Mouse (Mus musculus): Measurements from ENCODE around the gene Clint1.

The Clint1 gene

GRCm38 (mm10) chr11:45927456-45927855, 75.6 kb downstream of the Clint1 start:
- DNase-seq (ENCODE audit: low read depth, low spot score): no peak

- DNase-seq (ENCODE audit: low read depth, low spot score): no peak
Observed at GRCm38 (mm10) chr11:45929541-45929940, 77.7 kb downstream of the Clint1 start.

GRCm38 (mm10) chr11:45932771-45933170, 80.9 kb downstream of the Clint1 start:
- no peak for DNase-seq (ENCODE audit: low read depth, low spot score)

GRCm38 (mm10) chr11:45937478-45937877, 85.6 kb downstream of the Clint1 start:
- no peak for DNase-seq (ENCODE audit: low read depth, low spot score)

- DNase-seq (ENCODE audit: low read depth, low spot score): no peak
Observed at GRCm38 (mm10) chr11:45938917-45939316, 87.1 kb downstream of the Clint1 start.

GRCm38 (mm10) chr11:45942281-45942680, 90.4 kb downstream of the Clint1 start:
- no peak for DNase-seq (ENCODE audit: low read depth, low spot score)

GRCm38 (mm10) chr11:45943108-45943705, 91.4 kb downstream of the Clint1 start:
- DNase-seq (ENCODE audit: low read depth, low spot score): no peak

GRCm38 (mm10) chr11:45943891-45944642, 92.2 kb downstream of the Clint1 start:
- DNase-seq (ENCODE audit: low read depth, low spot score): no peak

GRCm38 (mm10) chr11:45944643-45945156, 92.8 kb downstream of the Clint1 start, which contains the start of gene Lsm11:
Lsm11 (minus strand) TSS chr11:45944935.
- DNase-seq (ENCODE audit: low read depth, low spot score): peak; percentile 93

GRCm38 (mm10) chr11:45946796-45947195, 94.9 kb downstream of the Clint1 start:
- no peak for DNase-seq (ENCODE audit: low read depth, low spot score)

GRCm38 (mm10) chr11:45947491-45947890, 95.6 kb downstream of the Clint1 start:
- DNase-seq (ENCODE audit: low read depth, low spot score): no peak

- DNase-seq (ENCODE audit: low read depth, low spot score): peak; percentile 93
Observed at GRCm38 (mm10) chr11:45955127-45955627, 103.3 kb downstream of the Clint1 start, which contains the start of gene Thg1l. Thg1l (minus strand) TSS chr11:45955494.

GRCm38 (mm10) chr11:45959598-45959997, 107.7 kb downstream of the Clint1 start:
- DNase-seq (ENCODE audit: low read depth, low spot score): no peak

GRCm38 (mm10) chr11:45960003-45960402, 108.2 kb downstream of the Clint1 start:
- no peak for DNase-seq (ENCODE audit: low read depth, low spot score)

All from skeletal muscle tissue, adult 2 months (tissue).